Mouse (Mus musculus): Measurements from ENCODE around the gene Opcml.

Opcml gene

DNA sequence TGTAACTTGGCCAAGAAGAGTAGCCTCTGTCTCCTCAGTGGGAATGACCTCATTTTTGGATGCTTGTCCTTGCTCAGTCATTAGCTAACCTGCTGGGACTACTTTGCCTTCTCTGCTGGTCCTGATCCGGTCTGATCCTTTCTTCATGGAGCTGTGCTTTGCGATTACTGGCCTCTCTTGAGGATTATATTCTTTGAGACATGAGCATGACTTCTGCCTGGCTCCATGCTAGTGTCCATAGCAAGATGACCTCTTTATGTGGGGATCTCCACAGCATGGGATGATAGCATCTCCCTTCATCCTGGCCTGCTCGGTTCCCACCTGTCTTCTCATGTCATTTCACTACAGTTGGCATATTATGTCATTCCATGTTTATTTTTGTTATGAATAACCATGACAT lies 699.8 kb downstream of the Opcml start:
- intact Hi-C loops (cut with DNase I) = no loop called here

DNA sequence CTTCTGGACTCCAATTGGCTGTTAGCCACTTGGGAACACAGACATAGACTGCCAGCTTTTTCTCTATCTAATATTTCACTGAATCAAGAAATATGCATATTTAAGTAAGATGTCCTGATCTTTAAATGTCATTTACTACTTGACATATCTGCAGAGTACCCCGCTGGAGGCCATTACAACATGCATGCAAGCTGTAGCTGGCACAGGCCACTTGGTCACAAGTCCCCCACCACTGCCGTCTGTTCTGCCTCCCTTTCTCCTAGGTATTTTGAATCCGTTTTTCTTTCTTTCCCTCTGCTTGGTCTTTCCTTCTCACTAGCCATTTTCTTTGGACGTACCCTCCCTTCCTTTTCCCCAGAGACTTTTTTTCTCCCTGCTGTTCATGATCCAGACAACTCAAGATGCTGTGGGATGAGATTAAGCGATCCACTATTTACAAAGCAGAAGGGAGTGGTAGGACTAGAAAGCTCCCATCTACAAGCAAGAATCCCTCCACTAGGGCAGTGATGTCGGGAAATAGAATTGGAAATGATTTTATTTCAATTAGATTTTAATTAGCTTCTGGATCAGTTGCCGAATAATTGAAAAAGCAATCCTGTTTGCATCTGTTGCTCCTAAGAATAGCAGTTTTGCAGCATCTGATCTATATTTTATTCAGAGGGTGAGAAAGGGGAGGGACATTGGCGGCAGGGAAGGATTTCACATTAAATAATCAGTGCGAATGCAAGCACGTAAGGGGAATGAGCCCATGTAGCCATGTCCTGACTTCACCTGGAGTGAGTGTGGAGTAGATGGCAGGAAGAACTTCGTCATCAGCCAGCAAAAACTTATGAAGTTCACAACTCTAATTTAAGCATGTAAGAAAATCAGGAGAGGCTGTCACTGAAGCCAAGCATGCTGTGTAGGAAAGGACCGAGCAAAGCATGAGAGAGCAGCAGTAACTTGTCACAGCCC lies 709.5 kb downstream of the Opcml start:
- intact Hi-C loops (cut with DNase I) = no loop called here

DNA sequence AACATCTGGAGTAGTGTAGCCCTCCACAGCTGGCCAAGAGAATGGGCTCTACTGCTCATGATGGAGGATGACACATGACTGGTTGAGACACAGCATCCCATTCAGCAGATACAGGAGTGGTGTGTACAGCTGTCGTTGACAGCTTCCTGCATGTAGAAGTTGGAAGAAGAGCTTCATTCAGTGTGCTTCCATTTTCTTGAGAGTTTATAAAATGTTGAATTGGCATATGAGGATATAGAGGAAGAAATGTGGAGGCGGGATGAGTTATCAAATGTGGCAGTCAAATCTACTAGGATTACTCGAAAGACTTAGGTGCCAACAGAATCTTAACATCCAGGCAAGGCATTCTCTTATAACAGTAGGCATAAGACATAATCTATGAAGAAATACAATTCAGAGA lies 723.3 kb downstream of the Opcml start:
- intact Hi-C loops (cut with DNase I) = no loop called here

DNA sequence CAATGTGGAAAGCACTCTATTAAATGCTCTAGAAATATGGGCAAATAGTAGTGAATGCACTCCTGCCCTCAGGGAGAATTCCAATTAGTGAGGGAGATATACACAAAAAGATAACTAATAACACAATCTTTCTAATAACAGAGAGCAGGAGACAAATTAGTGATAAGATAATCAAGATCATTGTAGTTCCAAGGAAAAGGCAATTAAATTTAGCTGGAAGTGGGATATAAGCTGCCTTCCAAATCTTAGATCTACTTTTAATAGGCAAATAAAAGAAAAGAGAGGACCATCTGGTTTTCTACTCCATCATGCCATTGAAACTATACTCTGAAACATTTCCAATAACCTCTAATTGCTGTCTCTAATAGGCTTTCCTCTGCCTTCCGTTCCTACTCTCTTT lies 742.6 kb downstream of the Opcml start:
- intact Hi-C loops (cut with DNase I) = no loop called here

DNA sequence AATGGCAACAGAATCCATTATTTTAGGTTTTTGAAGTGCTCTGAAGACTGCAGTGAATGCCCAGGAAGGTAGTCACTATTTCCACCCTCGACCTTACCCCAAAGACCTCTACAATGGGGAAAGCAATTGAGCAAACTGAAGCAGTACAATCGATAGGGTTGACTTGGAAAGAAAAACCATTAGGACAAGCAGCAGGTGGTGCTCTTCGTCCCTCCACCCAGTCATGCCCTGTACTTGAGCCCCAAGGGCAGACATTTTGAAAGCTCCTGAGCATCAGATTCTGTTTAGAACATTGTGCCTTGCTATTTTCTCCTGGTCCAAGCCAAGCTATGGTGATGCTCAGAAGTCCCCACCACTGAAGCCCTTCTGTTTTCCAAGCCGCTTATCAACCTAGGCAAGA lies 744.4 kb downstream of the Opcml start:
- intact Hi-C loops (cut with DNase I) = no loop called here

DNA sequence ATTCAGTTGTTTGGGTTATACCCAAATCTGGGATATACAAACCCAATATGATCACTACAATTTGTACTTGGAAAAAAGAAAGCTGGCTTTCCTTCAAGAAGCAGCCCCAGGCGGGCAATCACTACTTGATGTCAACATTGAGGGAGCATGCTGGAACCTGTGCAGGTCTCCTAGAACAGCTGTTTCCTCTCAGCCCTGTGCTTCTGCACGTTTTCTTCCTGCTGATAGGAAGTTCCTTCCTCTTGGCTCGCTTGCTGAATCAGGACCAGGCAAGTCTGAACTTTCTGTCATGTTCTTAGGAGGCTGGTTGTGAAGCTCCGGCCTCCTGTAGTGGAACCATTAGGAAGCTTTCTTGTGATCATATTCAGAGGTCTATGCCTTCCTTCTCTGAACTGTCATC lies 746.1 kb downstream of the Opcml start:
- intact Hi-C loops (cut with DNase I) = no loop called here

DNA sequence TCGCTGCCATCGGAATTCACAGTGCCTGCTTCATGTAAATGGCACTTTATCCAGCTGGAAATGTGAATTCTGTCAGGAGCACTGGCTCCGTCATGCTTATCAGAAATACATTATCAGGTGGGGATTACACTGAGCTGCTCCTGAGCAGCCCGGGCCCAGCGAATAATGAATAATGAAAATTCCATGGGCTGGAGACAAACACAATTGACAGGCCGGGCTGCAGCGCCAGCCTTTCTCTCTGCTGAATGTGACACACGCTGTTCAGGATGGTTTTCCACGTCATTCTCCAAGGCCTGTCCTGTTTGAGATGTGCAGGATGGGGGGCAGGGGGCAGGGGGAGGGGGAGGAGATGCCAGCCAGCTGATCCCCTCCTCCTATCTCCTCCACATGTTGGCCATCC lies 757.6 kb downstream of the Opcml start:
- intact Hi-C loops (cut with DNase I) = no loop called here

DNA sequence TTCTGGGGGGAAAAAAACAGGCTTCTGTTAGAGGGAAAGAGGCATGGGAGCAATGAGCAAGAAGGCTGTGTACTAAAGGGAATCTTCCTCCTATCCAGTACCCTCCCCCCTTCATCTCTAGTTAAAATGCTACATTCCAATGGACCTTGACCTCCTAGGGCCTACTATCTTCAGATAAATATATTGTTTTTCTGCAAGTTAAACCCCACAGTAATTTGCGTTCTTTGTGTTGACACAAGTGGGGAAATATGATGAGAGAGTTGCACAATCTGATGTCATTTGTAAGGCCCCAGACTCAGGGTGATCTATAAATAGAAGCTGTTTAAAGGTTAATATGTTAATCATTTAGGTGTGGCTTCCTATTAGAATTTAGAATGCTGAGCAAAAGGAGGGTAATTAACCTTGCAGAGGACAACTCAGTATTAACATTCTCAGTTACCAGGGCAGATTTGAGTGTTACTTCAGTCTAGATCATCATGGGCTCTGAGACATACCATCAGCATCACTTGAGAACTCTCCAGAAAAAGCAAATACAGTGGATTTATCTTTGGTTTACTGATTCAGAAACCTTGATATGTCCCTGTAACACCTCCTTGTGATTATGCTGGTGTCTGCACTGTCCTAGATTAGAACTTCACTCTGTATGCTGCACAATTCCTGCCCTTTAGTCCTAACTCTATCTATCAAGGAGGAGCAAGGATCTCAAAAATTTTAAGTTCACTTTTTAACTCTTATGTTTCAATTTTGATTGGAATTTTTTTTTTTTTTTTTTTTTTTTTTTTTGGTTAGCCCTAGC lies 762.0 kb downstream of the Opcml start:
- intact Hi-C loops (cut with DNase I) = no loop called here

DNA sequence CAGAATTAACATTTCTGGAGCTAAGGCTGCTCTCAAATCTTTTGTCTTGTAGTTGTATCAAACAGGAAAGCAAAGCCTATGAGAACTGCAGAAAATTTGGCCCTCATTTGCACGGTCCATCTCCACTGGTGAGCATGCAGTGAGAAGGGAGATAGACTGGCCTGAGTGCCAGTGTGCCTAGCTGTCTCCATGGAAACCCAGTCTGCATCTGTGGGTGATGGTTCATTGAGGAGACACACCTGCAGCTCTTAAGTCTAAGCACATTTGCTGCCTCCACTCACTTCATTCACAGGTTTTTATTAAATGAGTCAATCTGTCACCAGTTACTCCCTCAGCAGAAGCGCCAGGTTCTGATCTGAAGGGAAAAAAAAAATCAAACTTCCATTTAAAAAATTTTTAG lies 768.1 kb downstream of the Opcml start:
- intact Hi-C loops (cut with DNase I) = no loop called here

DNA sequence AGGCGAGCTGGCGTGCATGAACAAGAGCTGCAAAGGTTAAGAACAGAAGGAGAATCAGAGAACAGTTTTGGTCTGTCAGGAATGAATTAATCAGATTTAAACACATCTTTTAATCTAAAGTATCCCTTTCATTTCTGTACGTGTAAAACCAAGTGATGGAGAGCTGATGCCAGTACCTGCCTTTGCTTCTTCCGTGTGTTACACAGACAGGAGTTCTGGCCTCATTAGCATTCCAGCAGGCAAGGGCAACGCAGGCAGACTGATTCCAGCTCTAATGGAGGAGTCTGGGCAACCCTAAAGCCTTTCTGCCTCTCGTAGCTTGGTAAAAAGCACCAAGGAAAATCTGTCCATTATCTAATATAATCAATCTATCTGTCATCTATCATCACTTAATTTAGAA lies 771.2 kb downstream of the Opcml start:
- intact Hi-C loops (cut with DNase I) = no loop called here

DNA sequence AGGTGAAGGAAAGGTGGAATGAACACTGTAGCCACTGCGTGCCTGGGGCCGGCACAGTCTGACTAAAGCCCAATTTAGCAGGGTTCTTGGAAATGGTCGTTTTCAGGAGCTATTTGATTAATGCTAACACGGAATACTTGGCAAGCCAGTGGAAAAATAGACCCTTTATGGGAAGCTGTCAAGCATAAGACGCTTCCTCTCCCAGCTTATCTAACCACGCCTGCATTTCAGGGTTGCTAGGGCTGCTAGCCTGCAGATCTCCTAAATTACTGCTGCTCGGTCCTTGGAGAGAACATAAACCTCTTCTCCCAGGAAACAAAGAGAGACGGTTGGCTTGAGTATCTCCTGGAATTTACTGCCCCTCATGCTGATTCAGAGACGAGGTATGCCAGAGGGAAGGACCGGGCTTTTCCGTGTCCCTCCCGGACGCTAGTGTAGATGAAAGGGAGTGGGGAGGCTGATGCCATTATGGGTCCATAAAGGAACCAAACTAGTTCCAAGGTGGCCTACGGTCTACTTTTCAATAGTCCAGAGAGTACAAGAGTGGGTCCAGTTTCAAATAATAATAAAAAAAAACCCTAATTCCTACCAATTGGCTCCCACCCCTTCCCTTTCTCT lies 772.6 kb downstream of the Opcml start:
- intact Hi-C loops (cut with DNase I) = no loop called here

DNA sequence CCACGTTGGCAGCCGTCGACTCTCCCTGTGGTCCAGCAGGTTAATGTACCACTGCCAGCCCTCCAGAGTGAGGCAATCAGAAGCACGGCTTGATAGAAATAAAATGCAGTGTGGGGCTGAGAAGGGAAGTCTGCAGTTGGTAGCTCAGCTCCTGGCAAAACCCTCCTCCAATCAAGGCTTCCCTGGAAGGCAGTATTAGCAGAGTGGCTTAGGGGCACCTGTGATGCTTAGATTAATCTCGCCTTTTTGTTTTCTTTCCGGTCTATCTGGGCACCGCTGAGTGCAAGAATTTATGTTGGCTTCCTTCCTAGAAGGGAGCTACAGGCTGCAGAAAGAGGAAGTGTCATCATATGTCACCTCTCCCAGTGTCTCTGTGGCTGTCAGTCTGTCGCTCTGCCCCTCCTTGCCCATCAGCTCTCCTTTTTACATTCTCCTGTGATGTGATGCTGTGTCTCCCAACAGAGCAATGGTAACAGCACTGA lies 778.5 kb downstream of the Opcml start:
- intact Hi-C loops (cut with DNase I) = no loop called here

DNA sequence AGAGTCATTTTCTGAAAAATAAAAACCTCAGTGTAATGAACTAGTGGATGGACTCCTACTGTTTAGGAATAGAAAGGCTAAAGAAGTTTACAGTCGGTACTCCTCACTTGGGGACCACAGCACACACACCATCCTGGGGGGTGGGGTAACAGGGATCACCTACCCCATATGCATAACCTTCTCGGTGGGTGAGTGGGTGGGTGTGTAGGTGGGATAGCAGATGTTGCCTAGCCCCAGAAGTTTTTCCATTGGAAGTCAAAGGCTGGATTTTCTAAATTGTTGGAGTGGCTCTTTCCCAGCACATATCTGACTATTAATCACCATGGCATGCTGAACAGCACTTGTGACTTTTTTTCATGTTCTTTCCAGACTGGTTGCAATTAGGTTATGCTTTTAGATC lies 779.2 kb downstream of the Opcml start:
- intact Hi-C loops (cut with DNase I) = no loop called here

DNA sequence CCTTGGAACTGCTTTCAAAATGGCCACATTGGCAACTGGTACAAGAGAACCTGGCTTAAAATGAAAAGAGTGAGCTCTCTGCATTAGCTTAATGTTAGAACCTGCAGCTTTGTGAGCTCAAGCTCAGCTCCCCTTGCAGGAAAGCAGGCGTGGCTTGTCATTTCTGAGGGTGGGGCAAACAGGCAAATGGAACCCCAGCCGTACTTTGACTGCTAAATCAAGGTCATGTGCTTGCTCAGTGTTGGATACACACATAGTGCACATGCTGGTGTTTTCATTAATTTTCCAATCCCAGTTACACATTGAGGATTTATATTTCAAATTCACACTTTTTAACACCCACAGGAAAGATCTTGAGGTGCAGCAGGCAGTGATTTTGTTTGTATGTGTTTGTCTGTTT lies 781.1 kb downstream of the Opcml start:
- intact Hi-C loops (cut with DNase I) = no loop called here

DNA sequence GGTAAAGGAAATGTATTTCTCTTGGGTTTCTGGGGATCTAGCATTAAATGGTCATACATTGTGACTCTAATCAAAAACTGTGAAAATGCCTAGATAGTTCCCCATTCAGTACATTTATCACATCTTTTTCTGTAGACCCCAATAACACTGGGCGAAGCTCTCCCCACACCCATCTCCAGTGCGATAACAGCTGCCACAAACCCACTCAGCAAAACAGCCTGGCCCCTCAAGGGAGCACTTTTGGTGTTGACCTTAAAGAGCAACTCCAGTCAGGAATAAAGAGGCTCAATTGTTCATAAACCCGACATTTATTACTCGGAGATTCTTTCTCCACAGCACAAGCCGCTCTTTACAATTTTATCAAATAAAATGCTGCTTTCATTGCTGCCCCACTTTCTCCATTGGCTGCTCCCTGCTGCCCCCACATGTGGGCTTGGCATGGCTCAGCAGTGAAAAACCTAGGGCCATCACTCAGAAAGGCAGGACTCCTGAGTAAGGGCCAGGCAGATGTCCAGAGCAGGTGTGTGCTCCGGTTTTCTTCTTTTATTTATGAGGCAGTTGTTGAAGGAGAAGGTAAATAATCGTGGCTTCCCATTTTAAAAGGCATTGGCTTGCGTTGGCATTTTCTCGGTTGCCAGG lies 781.7 kb downstream of the Opcml start:
- intact Hi-C loops (cut with DNase I) = no loop called here

DNA sequence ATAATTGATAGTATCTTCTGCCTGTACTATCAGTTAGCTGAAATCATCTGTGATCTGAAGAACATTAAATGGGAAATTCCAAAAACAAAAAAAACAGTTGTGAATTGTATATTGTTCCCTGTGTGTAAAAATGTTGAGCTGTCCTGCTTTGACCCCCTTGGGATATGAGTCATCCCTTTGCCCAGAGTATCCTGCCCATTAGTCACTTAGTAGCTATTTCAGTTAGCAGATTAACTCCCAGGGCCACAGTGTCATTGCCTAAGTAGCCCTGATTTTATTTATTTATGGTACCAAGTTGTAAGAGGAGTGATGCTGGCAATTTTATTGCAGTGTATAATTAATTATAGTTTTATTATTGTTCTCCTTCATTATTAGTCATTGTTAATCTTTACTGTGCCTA lies 788.2 kb downstream of the Opcml start:
- intact Hi-C loops (cut with DNase I) = no loop called here

DNA sequence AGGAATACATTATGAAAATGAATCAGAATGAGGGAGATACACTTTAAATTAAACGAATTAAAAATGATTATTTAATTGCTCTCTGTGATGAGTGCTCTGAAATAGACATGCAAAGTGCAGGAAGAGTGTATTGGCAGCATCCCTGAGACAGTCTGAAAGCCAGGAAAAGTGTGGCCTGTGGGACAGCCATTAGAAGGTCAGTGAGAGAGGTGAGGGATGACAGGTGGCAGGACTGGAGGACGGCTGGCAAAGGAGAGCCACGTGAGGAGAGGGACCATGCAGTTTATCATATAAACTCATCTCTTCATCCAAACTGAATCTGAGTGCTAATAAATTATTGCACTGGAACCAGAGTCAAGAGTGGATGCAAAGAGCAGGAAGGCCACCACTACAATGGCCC lies 796.7 kb downstream of the Opcml start:
- intact Hi-C loops (cut with DNase I) = no loop called here

DNA sequence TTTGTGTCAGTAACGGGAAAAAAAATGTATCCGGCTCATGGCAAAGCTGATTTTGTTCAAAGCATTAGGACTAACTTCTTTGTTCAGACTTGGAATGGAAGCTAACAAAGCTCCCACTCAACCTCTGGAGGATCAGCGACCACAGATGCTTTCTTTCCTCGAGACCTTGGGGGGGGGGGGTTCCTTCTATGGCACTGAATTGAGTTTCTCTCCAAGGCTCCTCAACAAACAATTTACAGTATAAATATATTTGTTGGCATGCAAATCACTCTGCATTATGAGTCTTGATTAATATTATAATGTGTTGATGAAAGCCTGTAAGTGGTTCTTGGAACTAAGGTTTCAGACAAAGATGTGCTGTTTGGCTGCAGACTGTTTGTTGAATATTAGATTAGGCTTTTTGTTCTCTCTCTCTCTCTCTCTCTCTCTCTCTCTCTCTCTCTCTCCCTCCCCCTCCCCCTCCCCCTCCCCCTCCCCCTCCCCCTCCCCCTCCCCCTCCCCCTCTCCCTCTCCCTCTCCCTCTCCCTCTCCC lies 797.3 kb downstream of the Opcml start:
- intact Hi-C loops (cut with DNase I) = no loop called here

DNA sequence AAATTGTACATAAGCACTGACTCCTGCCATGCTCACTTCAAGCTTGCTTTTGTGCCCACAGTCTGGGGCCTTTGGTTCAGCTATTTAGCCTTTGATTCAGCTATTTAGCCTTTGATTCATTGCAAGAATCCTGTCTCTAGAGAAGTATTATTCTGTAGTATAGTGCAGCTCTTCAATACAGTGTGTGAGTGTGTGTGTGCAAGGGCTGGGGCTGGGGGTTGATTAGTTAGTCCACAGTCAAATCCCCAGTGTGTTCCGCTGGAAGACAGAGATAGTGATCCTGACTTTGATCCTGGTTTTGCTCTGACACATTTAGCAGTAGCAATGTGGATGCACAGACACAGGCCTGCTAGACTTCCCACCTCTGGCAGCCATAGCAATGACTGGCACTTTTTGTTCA lies 797.9 kb downstream of the Opcml start:
- intact Hi-C loops (cut with DNase I) = no loop called here

DNA sequence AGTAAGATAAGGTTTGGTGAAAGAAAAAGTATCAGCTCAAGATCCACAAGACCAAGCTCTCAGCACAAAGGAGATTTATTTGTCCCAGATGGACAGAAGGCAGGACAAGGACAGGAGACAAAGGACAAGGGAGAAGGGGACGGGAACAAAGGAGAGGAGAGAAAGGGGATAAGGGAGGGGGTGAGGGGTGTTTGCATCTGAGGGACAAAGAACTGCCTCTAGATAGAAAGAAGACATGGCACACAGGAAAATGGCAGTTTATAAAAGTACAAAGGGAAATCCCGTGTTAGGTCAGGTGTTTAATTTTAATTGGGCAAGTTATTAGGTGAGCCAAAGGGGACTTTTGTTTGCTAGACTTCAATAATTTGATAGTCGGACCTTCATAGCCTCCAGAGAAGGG lies 801.6 kb downstream of the Opcml start:
- intact Hi-C loops (cut with DNase I) = no loop called here

DNA sequence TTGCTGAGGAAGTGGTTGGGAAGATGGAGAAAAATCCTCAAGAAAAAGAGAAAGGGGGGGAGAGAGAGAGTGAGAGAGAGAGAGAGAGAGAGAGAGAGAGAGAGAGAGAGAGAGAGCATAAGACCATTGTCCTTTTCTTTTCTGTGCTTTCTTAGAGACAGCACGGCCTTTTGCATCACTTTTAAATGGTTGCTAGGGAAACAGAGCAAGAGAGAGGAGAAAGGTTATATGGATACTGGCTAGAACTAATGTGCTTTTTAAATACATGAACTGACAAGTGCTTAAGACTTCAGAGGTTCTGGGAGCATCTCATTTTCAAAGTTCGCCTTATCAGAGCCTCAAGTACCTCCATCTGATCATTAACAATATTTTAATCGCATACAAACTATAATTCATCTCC lies 804.5 kb downstream of the Opcml start:
- intact Hi-C loops (cut with DNase I) = no loop called here
